Mouse (Mus musculus) MEL (cell line): Measurements from ENCODE around the gene Wfikkn2. TPM values are rescaled to one million over a fixed set of nuclear protein-coding genes. Genes with fewer than 3 reads are reported as not detected.

Experiments
- DNase-seq: peaks from one replicate; pipeline ENCODE4 v3.0.0; 2011; ENCODE audit warnings: low read depth, low spot score
- H3K27ac ChIP-seq: 2 replicates; pipeline ENCODE4 v1.5.1; 2012; ENCODE audit warnings: low read depth, mild to moderate bottlenecking, control low read depth, low read length, moderate library complexity; ENCODE audit not compliant: control insufficient read depth
- H3K27me3 ChIP-seq, 2 experiments: fragments of 150-350 bp in 1 of 2; sonication (generic) in 1 of 2; 2 replicates each; pipeline ENCODE4 v1.6.1; 2012; ENCODE audit warnings: low read length in 2 of 2, mild to moderate bottlenecking in 2 of 2, improper control_type of control experiment in 1 of 2, moderate library complexity in 1 of 2; ENCODE audit not compliant: insufficient read depth in 2 of 2, control insufficient read depth in 1 of 2
- H3K36me3 ChIP-seq, 2 experiments: 2 replicates each; pipeline ENCODE4 v1.6.1; 2012 to 2014; ENCODE audit warnings: low read length in 2 of 2, improper control_type of control experiment in 1 of 2, inconsistent platforms in 1 of 2, mild to moderate bottlenecking in 1 of 2; ENCODE audit not compliant: insufficient read depth in 2 of 2, control insufficient read depth in 1 of 2
- H3K4me1 ChIP-seq, 2 experiments: fragments of 150-350 bp in 1 of 2; sonication (generic) in 1 of 2; 2 replicates each; pipeline ENCODE4 v1.6.1; 2012; ENCODE audit warnings: low read length in 2 of 2, improper control_type of control experiment in 1 of 2, mild to moderate bottlenecking in 1 of 2; ENCODE audit not compliant: insufficient read depth in 2 of 2, control insufficient read depth in 1 of 2
- H3K4me3 ChIP-seq, 2 experiments: fragments of 150-350 bp in 1 of 2; sonication (generic) in 1 of 2; 2 replicates each; pipeline ENCODE4 v1.5.1; 2012; ENCODE audit warnings: low read depth in 2 of 2, low read length in 2 of 2, mild to moderate bottlenecking in 2 of 2, moderate library complexity in 2 of 2, control low read depth in 1 of 2, improper control_type of control experiment in 1 of 2; ENCODE audit not compliant: control insufficient read depth in 1 of 2, insufficient read depth in 1 of 2
- H3K79me2 ChIP-seq: 2 replicates; pipeline ENCODE4 v1.6.1; 2012; ENCODE audit warnings: mild to moderate bottlenecking, low read length, moderate library complexity; ENCODE audit not compliant: control insufficient read depth, poor library complexity, insufficient read depth
- H3K9ac ChIP-seq: 2 replicates; pipeline ENCODE4 v1.6.1; 2012; ENCODE audit warnings: low read depth, mild to moderate bottlenecking, control low read depth, low read length, moderate library complexity; ENCODE audit not compliant: control insufficient read depth, poor library complexity, severe bottlenecking
- H3K9me3 ChIP-seq: fragments of 150-350 bp; sonication (generic); replicated peaks from 2 replicates; pipeline ENCODE4 v1.6.1; 2012; ENCODE audit warnings: mild to moderate bottlenecking, low read length, improper control_type of control experiment, moderate library complexity; ENCODE audit not compliant: insufficient read depth
- BHLHE40 ChIP-seq: IDR thresholded peaks from 2 replicates; pipeline ENCODE4 v1.6.1; 2012; ENCODE audit warnings: low read depth, mild to moderate bottlenecking, inconsistent platforms, low read length, improper control_type of control experiment, borderline replicate concordance
- CHD1 ChIP-seq: IDR thresholded peaks from 2 replicates; pipeline ENCODE4 v1.6.1; 2012; ENCODE audit warnings: low read depth, mild to moderate bottlenecking, inconsistent platforms, low read length, improper control_type of control experiment
- EP300 ChIP-seq, 2 experiments: IDR thresholded peaks; 2 replicates each; pipeline ENCODE4 v1.6.1; 2011; ENCODE audit warnings: improper control_type of control experiment in 2 of 2, low read length in 2 of 2, low read depth in 1 of 2, mild to moderate bottlenecking in 1 of 2
- ETS1 ChIP-seq: IDR thresholded peaks from 2 replicates; pipeline ENCODE4 v1.6.1; 2012; ENCODE audit warnings: low read depth, mild to moderate bottlenecking, inconsistent platforms, low read length, improper control_type of control experiment, moderate library complexity
- GABPA ChIP-seq: IDR thresholded peaks from 2 replicates; pipeline ENCODE4 v1.6.1; 2012; ENCODE audit warnings: low read depth, mild to moderate bottlenecking, inconsistent platforms, low read length, improper control_type of control experiment, moderate library complexity
- GATA1 ChIP-seq: IDR thresholded peaks from 2 replicates; pipeline ENCODE4 v1.6.1; 2011; ENCODE audit warnings: low read depth, low read length, improper control_type of control experiment
- JUND ChIP-seq: IDR thresholded peaks from 2 replicates; pipeline ENCODE4 v1.6.1; 2011; ENCODE audit warnings: low read depth, mild to moderate bottlenecking, improper control_type of control experiment, low read length
- KAT2A ChIP-seq: conservative IDR thresholded peaks from 2 replicates; pipeline ENCODE4 v1.6.1; 2012; ENCODE audit warnings: low read depth, low read length, improper control_type of control experiment, inconsistent platforms
- MAX ChIP-seq: IDR thresholded peaks from 2 replicates; pipeline ENCODE4 v1.6.1; 2011; ENCODE audit warnings: low read length, improper control_type of control experiment
- MAZ ChIP-seq: IDR thresholded peaks from 2 replicates; pipeline ENCODE4 v1.6.1; 2012; ENCODE audit warnings: low read depth, mild to moderate bottlenecking, inconsistent platforms, low read length, improper control_type of control experiment
- MXI1 ChIP-seq: IDR thresholded peaks from 2 replicates; pipeline ENCODE4 v1.6.1; 2011; ENCODE audit warnings: mild to moderate bottlenecking, low read depth, low read length, improper control_type of control experiment
- MYB ChIP-seq: IDR thresholded peaks from 2 replicates; pipeline ENCODE4 v1.6.1; 2011; ENCODE audit warnings: mild to moderate bottlenecking, low read depth, low read length, improper control_type of control experiment
- MYC ChIP-seq: IDR thresholded peaks from 2 replicates; pipeline ENCODE4 v1.6.1; 2011; ENCODE audit warnings: low read depth, mild to moderate bottlenecking, low read length, improper control_type of control experiment, moderate library complexity
- NELFE ChIP-seq: IDR thresholded peaks from 2 replicates; pipeline ENCODE4 v1.6.1; 2011; ENCODE audit warnings: low read depth, low read length, improper control_type of control experiment
- NRF1 ChIP-seq: IDR thresholded peaks from 2 replicates; pipeline ENCODE4 v1.6.1; 2014; ENCODE audit warnings: low read depth, mild to moderate bottlenecking, inconsistent platforms, low read length, improper control_type of control experiment, moderate library complexity; ENCODE audit not compliant: poor library complexity, insufficient read depth, severe bottlenecking
- POLR2A ChIP-seq, 2 experiments: IDR thresholded peaks; 2 replicates each; pipeline ENCODE4 v1.6.1; 2011 to 2012; ENCODE audit warnings: low read length in 2 of 2, mild to moderate bottlenecking in 2 of 2, control low read depth in 1 of 2, improper control_type of control experiment in 1 of 2, low read depth in 1 of 2, moderate library complexity in 1 of 2; ENCODE audit not compliant: control insufficient read depth in 1 of 2, insufficient read depth in 1 of 2, poor library complexity in 1 of 2
- POLR2AphosphoS2 ChIP-seq: IDR thresholded peaks from 2 replicates; pipeline ENCODE4 v1.6.1; 2011; ENCODE audit warnings: low read length, improper control_type of control experiment
- RAD21 ChIP-seq: IDR thresholded peaks from 2 replicates; pipeline ENCODE4 v1.6.1; 2011; ENCODE audit warnings: mild to moderate bottlenecking, low read depth, low read length, improper control_type of control experiment
- RCOR1 ChIP-seq: IDR thresholded peaks from 2 replicates; pipeline ENCODE4 v1.6.1; 2012; ENCODE audit warnings: low read depth, mild to moderate bottlenecking, inconsistent platforms, low read length, improper control_type of control experiment
- SIN3A ChIP-seq: IDR thresholded peaks from 2 replicates; pipeline ENCODE4 v1.6.1; 2012; ENCODE audit warnings: low read length, improper control_type of control experiment, inconsistent platforms
- SMC3 ChIP-seq: IDR thresholded peaks from 2 replicates; pipeline ENCODE4 v1.6.1; 2011; ENCODE audit warnings: low read depth, low read length, improper control_type of control experiment
- TBP ChIP-seq: IDR thresholded peaks from 2 replicates; pipeline ENCODE4 v1.8.0; 2011; ENCODE audit warnings: low read depth, low read length, improper control_type of control experiment
- TCF12 ChIP-seq: IDR thresholded peaks from 2 replicates; pipeline ENCODE4 v1.6.1; 2014; ENCODE audit warnings: low read depth, mild to moderate bottlenecking, inconsistent platforms, low read length, improper control_type of control experiment, moderate library complexity
- UBTF ChIP-seq: IDR thresholded peaks from 2 replicates; pipeline ENCODE4 v1.6.1; 2012; ENCODE audit warnings: low read depth, mild to moderate bottlenecking, inconsistent platforms, low read length, improper control_type of control experiment, moderate library complexity, borderline replicate concordance; ENCODE audit not compliant: insufficient read depth
- USF1 ChIP-seq: IDR thresholded peaks from 2 replicates; pipeline ENCODE4 v1.6.1; 2014; ENCODE audit warnings: low read depth, mild to moderate bottlenecking, inconsistent platforms, low read length, improper control_type of control experiment, moderate library complexity
- USF2 ChIP-seq, 2 experiments: IDR thresholded peaks; 2 replicates each; pipeline ENCODE4 v1.6.1; 2011 to 2012; ENCODE audit warnings: improper control_type of control experiment in 2 of 2, low read length in 2 of 2, borderline replicate concordance in 1 of 2, inconsistent platforms in 1 of 2, low read depth in 1 of 2, mild to moderate bottlenecking in 1 of 2; ENCODE audit not compliant: insufficient read depth in 1 of 2
- ZKSCAN1 ChIP-seq: IDR thresholded peaks from 2 replicates; pipeline ENCODE4 v1.6.1; 2012; ENCODE audit warnings: low read depth, mild to moderate bottlenecking, inconsistent platforms, low read length, improper control_type of control experiment, moderate library complexity
- ZMIZ1 ChIP-seq: IDR thresholded peaks from 2 replicates; pipeline ENCODE4 v1.6.1; 2012; ENCODE audit warnings: low read depth, mild to moderate bottlenecking, inconsistent platforms, low read length, improper control_type of control experiment, moderate library complexity
- polyA plus RNA-seq, 2 experiments: library from polyadenylated mRNA; stranded (reverse) in 1 of 2; unstranded in 1 of 2; fragments of >175 nt in 1 of 2; fragments of >200 nt in 1 of 2; gene quantifications; 2 replicates each; pipeline versions ENCODE4 v1.2.1 to v1.2.4; 2012; ENCODE audit warnings: low replicate concordance in 2 of 2, low read depth in 1 of 2; ENCODE audit not compliant: insufficient read length in 2 of 2, insufficient read depth in 1 of 2, missing spikeins in 1 of 2
- total RNA-seq: library from RNA; depleted of rRNA; stranded (reverse); fragments of 300-350 nt; gene quantifications from 2 replicates; pipeline ENCODE4 v1.2.3, GENCODE M21; 2012

The Wfikkn2 gene
- total and polyA plus RNA-seq, 3 experiments, result not detected

- no peaks in the 10 kb centered on the region for H3K9me3 ChIP-seq
- no peak within 1 kb of the TSS for H3K9ac ChIP-seq
- DNase-seq, result no peak
- H3K79me2 ChIP-seq, result no peaks in the 10 kb centered on the region
- no peaks in the 10 kb centered on the region for H3K27me3 ChIP-seq
- H3K4me3 ChIP-seq, result no peak within 1 kb of the TSS
- TF ChIP-seq POLR2AphosphoS2 (peak; percentile 60; the same call in 1 of the 2 replicates), MAZ (0 out of 2 replicates have a peak, but pooled peaks have one; percentile 25), TCF12 (no peak), ZMIZ1 (peak; percentile 42; the same call in 1 of the 2 replicates)
- H3K36me3 ChIP-seq, result peaks cover 0 to 2% of the 10 kb centered on the region in 2 experiments; a peak in 1 of 4 replicates
- no peak within 1 kb of the TSS for H3K27ac ChIP-seq
- 0 out of 4 replicates have a peak, but pooled peaks cover 0 to 2% of the 10 kb centered on the region in 2 experiments for H3K4me1 ChIP-seq
These were observed 35.7 kb upstream of the Wfikkn2 start, which contains the start of gene Gm21885 for GRCm38 (mm10) chr11:94281199-94282181. Gene Gm21885 (plus strand): TSS chr11:94281873.

- Histone ChIP-seq H3K36me3 (peaks cover 0 to 6% of the 10 kb centered on the region in 2 experiments; a peak in 2 of 4 replicates), H3K9ac (peak overlapping the region; percentile 50), H3K27ac (no peak overlapping the region), H3K9me3 (no peaks in the 10 kb centered on the region), H3K4me1 (peaks cover 0 to 7% of the 10 kb centered on the region in 2 experiments; a peak in 3 of 4 replicates), H3K4me3 (peak overlapping the region; percentile 56 to 83), H3K27me3 (no peaks in the 10 kb centered on the region), H3K79me2 (no peaks in the 10 kb centered on the region)
- DNase-seq, result peak; percentile 96
- TF ChIP-seq GABPA (no peak), EP300 (IDR thresholded peaks at IDR 0.05; ENCODE audit: low read depth in 1 of 2, low read length in 2 of 2) (no peak), POLR2AphosphoS2 (no peak), RAD21 (peak; percentile 98), ETS1 (no peak), NELFE (peak; percentile 47; the same call in 1 of the 2 replicates), SIN3A (peak; percentile 62; the same call in 1 of the 2 replicates), MAX (peak; percentile 87), MXI1 (peak; percentile 71), MAZ (no peak), GATA1 (no peak), BHLHE40 (no peak), UBTF (no peak), RCOR1 (no peak), USF1 (no peak), KAT2A (no peak), TBP (no peak), ZKSCAN1 (no peak), NRF1 (peak; percentile 97), POLR2A (IDR thresholded peaks at IDR 0.05; ENCODE audit: control insufficient read depth in 1 of 2, insufficient read depth in 1 of 2, low read depth in 1 of 2, low read length in 2 of 2, poor library complexity in 1 of 2) (peak in 1 of 2 experiments; percentile 29; a peak in 1 of 4 replicates), SMC3 (peak; percentile 97), JUND (no peak), USF2 (IDR thresholded peaks at IDR 0.05; ENCODE audit: borderline replicate concordance in 1 of 2, insufficient read depth in 1 of 2, low read depth in 1 of 2, low read length in 2 of 2) (no peak), TCF12 (no peak), MYC (peak; percentile 83), CHD1 (no peak), MYB (no peak)
These were observed 31.1 kb upstream of the Wfikkn2 start for GRCm38 (mm10) chr11:94276869-94277337.
